Mouse (Mus musculus) G1E-ER4 (cell line): ENCODE data around the gene Gls. TPM values are rescaled to one million over a fixed set of nuclear protein-coding genes. Genes with fewer than 3 reads are reported as not detected.

Experiments
- GATA1 ChIP-seq: IDR thresholded peaks from one replicate; pipeline ENCODE4 v1.8.0; 2012; ENCODE audit warnings: low read length, inconsistent platforms
- polyA plus RNA-seq: library from polyadenylated mRNA; stranded (reverse); fragments of >175 nt; gene quantifications from 2 replicates; pipeline ENCODE4 v1.2.3, GENCODE M21; 2012

The Gls gene
- polyA plus RNA-seq, 1 experiment, result 200 TPM

- TF ChIP-seq GATA1, result no peak
Observed at GRCm38 (mm10) chr1:52148696-52149095, 84.3 kb downstream of the Gls start.

GRCm38 (mm10) chr1:52148178-52148577 lies 84.9 kb downstream of the Gls start:
- TF ChIP-seq GATA1, result no peak

GRCm38 (mm10) chr1:52147431-52147830 lies 85.6 kb downstream of the Gls start:
- TF ChIP-seq GATA1, result no peak

GRCm38 (mm10) chr1:52146214-52146970 lies 86.6 kb downstream of the Gls start:
- TF ChIP-seq GATA1, result no peak

GRCm38 (mm10) chr1:52144907-52145306 lies 88.1 kb downstream of the Gls start:
- TF ChIP-seq GATA1, result no peak

GRCm38 (mm10) chr1:52143596-52144156 lies 89.4 kb downstream of the Gls start:
- no peak for TF ChIP-seq GATA1

- TF ChIP-seq GATA1, result no peak
Observed at GRCm38 (mm10) chr1:52143191-52143590, 89.8 kb downstream of the Gls start.

- TF ChIP-seq GATA1, result no peak
Observed at GRCm38 (mm10) chr1:52142117-52142516, 90.9 kb downstream of the Gls start.

- no peak for TF ChIP-seq GATA1
Observed at GRCm38 (mm10) chr1:52141482-52141881, 91.5 kb downstream of the Gls start.

GRCm38 (mm10) chr1:52140534-52140933 lies 92.5 kb downstream of the Gls start:
- TF ChIP-seq GATA1, result no peak

- TF ChIP-seq GATA1, result no peak
Observed at GRCm38 (mm10) chr1:52137292-52137691, 95.7 kb downstream of the Gls start.

- TF ChIP-seq GATA1, result no peak
Observed at GRCm38 (mm10) chr1:52133254-52133653, 99.8 kb downstream of the Gls start.

- TF ChIP-seq GATA1, result no peak
Observed at GRCm38 (mm10) chr1:52131787-52132377, 101.2 kb downstream of the Gls start.

GRCm38 (mm10) chr1:52129794-52130193 lies 103.2 kb downstream of the Gls start:
- no peak for TF ChIP-seq GATA1

- no peak for TF ChIP-seq GATA1
Observed at GRCm38 (mm10) chr1:52127350-52127749, 105.7 kb downstream of the Gls start.

- TF ChIP-seq GATA1, result no peak
Observed at GRCm38 (mm10) chr1:52124818-52125217, 108.2 kb downstream of the Gls start.

GRCm38 (mm10) chr1:52121052-52121451 lies 112.0 kb downstream of the Gls start:
- no peak for TF ChIP-seq GATA1
